Mouse (Mus musculus) ES-Bruce4 (cell line): ENCODE data around the gene Neil1.

Experiments used
- CTCF ChIP-seq: IDR thresholded peaks from one replicate; pipeline ENCODE4 v1.8.1; 2011; ENCODE audit warnings: low read depth, low read length
- EP300 ChIP-seq: IDR thresholded peaks from 2 replicates; pipeline ENCODE4 v1.6.1; 2011; ENCODE audit warnings: low read depth, low read length; ENCODE audit not compliant: insufficient read depth
- POLR2A ChIP-seq: IDR thresholded peaks from one replicate; pipeline ENCODE4 v1.8.1; 2011; ENCODE audit warnings: low read length; ENCODE audit not compliant: insufficient read depth

GRCm38 (mm10) chr9:57146451-57147066 is 1.5 kb downstream of the Neil1 start:
- TF ChIP-seq POLR2A: no peak
- no peak for TF ChIP-seq EP300
- TF ChIP-seq CTCF: no peak
